Mouse (Mus musculus): ENCODE results near the gene Adk. TPM values are rescaled to one million over a fixed set of nuclear protein-coding genes. Genes with fewer than 3 reads are reported as not detected.
"Not testable (repeated sequence)": the region's sequence is repeated elsewhere in the genome, so short reads cannot be mapped to it uniquely, and the experiment has no call there.

Adk gene
- polyA plus RNA-seq, 1 experiment: 69.5 TPM

GRCm38 (mm10) chr14:21480191-21480590 is 427.8 kb downstream of the Adk start:
- H3K4me3 ChIP-seq (ENCODE audit: insufficient read depth, poor library complexity, severe bottlenecking): no peak overlapping the region
- no peaks in the 10 kb centered on the region for H3K36me3 ChIP-seq (ENCODE audit: control insufficient read depth, insufficient read depth)
- H3K79me2 ChIP-seq (ENCODE audit: control insufficient read depth, insufficient read depth): no peaks in the 10 kb centered on the region
- no peak overlapping the region for H3ac ChIP-seq (ENCODE audit: control insufficient read depth, insufficient read length, low read depth)
- no peaks in the 10 kb centered on the region for H3K79me3 ChIP-seq (ENCODE audit: low read depth)
- H3K27me3 ChIP-seq (ENCODE audit: control insufficient read depth, insufficient read depth, insufficient read length): no peaks in the 10 kb centered on the region
- TF ChIP-seq CEBPB (IDR thresholded peaks at IDR 0.05; ENCODE audit: low read depth) (no peak), USF1 (IDR thresholded peaks at IDR 0.05; ENCODE audit: low read depth) (no peak), MYOD1 (IDR thresholded peaks at IDR 0.05; ENCODE audit: control insufficient read depth, insufficient read length, low read depth) (no peak), FOSL1 (IDR thresholded peaks at IDR 0.05; ENCODE audit: insufficient read depth, low read length, poor library complexity, severe bottlenecking) (no peak), MAX (IDR thresholded peaks at IDR 0.05) (no peak), CTCF (IDR thresholded peaks at IDR 0.05; ENCODE audit: control insufficient read depth, insufficient read depth, insufficient read length) (no peak), MYOG (IDR thresholded peaks at IDR 0.05; ENCODE audit: control insufficient read depth, extremely low read depth, insufficient read length) (no peak)

GRCm38 (mm10) chr14:21481231-21481630 is 428.9 kb downstream of the Adk start, which contains the start of gene Kat6b:
Gene Kat6b, plus strand, starts transcription at chr14:21481434.
- Histone ChIP-seq H3K79me3 (ENCODE audit: low read depth) (no peaks in the 10 kb centered on the region), H3K4me3 (ENCODE audit: insufficient read depth, poor library complexity, severe bottlenecking) (no peak within 1 kb of the TSS), H3K27me3 (ENCODE audit: control insufficient read depth, insufficient read depth, insufficient read length) (no peaks in the 10 kb centered on the region), H3K79me2 (ENCODE audit: control insufficient read depth, insufficient read depth) (no peaks in the 10 kb centered on the region), H3ac (ENCODE audit: control insufficient read depth, insufficient read length, low read depth) (no peak within 1 kb of the TSS), H3K36me3 (ENCODE audit: control insufficient read depth, insufficient read depth) (no peaks in the 10 kb centered on the region)
- TF ChIP-seq USF1 (IDR thresholded peaks at IDR 0.05; ENCODE audit: low read depth) (no peak), CEBPB (IDR thresholded peaks at IDR 0.05; ENCODE audit: low read depth) (no peak), MYOD1 (IDR thresholded peaks at IDR 0.05; ENCODE audit: control insufficient read depth, insufficient read length, low read depth) (no peak), FOSL1 (IDR thresholded peaks at IDR 0.05; ENCODE audit: insufficient read depth, low read length, poor library complexity, severe bottlenecking) (no peak), MYOG (IDR thresholded peaks at IDR 0.05; ENCODE audit: control insufficient read depth, extremely low read depth, insufficient read length) (no peak), CTCF (IDR thresholded peaks at IDR 0.05; ENCODE audit: control insufficient read depth, insufficient read depth, insufficient read length) (no peak), MAX (IDR thresholded peaks at IDR 0.05) (no peak)

GRCm38 (mm10) chr14:21484199-21484598 is 431.8 kb downstream of the Adk start:
- Histone ChIP-seq H3K79me2 (ENCODE audit: control insufficient read depth, insufficient read depth) (no peaks in the 10 kb centered on the region), H3K27me3 (ENCODE audit: control insufficient read depth, insufficient read depth, insufficient read length) (no peaks in the 10 kb centered on the region), H3ac (ENCODE audit: control insufficient read depth, insufficient read length, low read depth) (no peak overlapping the region), H3K79me3 (ENCODE audit: low read depth) (no peaks in the 10 kb centered on the region), H3K4me3 (ENCODE audit: insufficient read depth, poor library complexity, severe bottlenecking) (no peak overlapping the region), H3K36me3 (ENCODE audit: control insufficient read depth, insufficient read depth) (no peaks in the 10 kb centered on the region)
- TF ChIP-seq MYOG (IDR thresholded peaks at IDR 0.05; ENCODE audit: control insufficient read depth, extremely low read depth, insufficient read length) (no peak), MAX (IDR thresholded peaks at IDR 0.05) (no peak)

GRCm38 (mm10) chr14:21484693-21485092 is 432.3 kb downstream of the Adk start:
- H3K27me3 ChIP-seq (ENCODE audit: control insufficient read depth, insufficient read depth, insufficient read length): no peaks in the 10 kb centered on the region

GRCm38 (mm10) chr14:21485961-21486520 is 433.7 kb downstream of the Adk start:
- Histone ChIP-seq H3K79me3 (ENCODE audit: low read depth) (no peaks in the 10 kb centered on the region), H3K4me3 (ENCODE audit: insufficient read depth, poor library complexity, severe bottlenecking) (no peak overlapping the region), H3ac (ENCODE audit: control insufficient read depth, insufficient read length, low read depth) (no peak overlapping the region), H3K27me3 (ENCODE audit: control insufficient read depth, insufficient read depth, insufficient read length) (no peaks in the 10 kb centered on the region), H3K36me3 (ENCODE audit: control insufficient read depth, insufficient read depth) (no peaks in the 10 kb centered on the region), H3K79me2 (ENCODE audit: control insufficient read depth, insufficient read depth) (no peaks in the 10 kb centered on the region)
- TF ChIP-seq MAX (IDR thresholded peaks at IDR 0.05) (no peak), MYOG (IDR thresholded peaks at IDR 0.05; ENCODE audit: control insufficient read depth, extremely low read depth, insufficient read length) (no peak), CTCF (IDR thresholded peaks at IDR 0.05; ENCODE audit: control insufficient read depth, insufficient read depth, insufficient read length) (no peak), MYOD1 (IDR thresholded peaks at IDR 0.05; ENCODE audit: control insufficient read depth, insufficient read length, low read depth) (no peak), CEBPB (IDR thresholded peaks at IDR 0.05; ENCODE audit: low read depth) (no peak), FOSL1 (IDR thresholded peaks at IDR 0.05; ENCODE audit: insufficient read depth, low read length, poor library complexity, severe bottlenecking) (no peak), USF1 (IDR thresholded peaks at IDR 0.05; ENCODE audit: low read depth) (no peak)

More at GRCm38 (mm10) chr14:21484693-21485092, 432.3 kb downstream of the Adk start:
- TF ChIP-seq MAX (IDR thresholded peaks at IDR 0.05) (no peak), MYOD1 (IDR thresholded peaks at IDR 0.05; ENCODE audit: control insufficient read depth, insufficient read length, low read depth) (no peak), MYOG (IDR thresholded peaks at IDR 0.05; ENCODE audit: control insufficient read depth, extremely low read depth, insufficient read length) (no peak), FOSL1 (IDR thresholded peaks at IDR 0.05; ENCODE audit: insufficient read depth, low read length, poor library complexity, severe bottlenecking) (no peak), CTCF (IDR thresholded peaks at IDR 0.05; ENCODE audit: control insufficient read depth, insufficient read depth, insufficient read length) (no peak), USF1 (IDR thresholded peaks at IDR 0.05; ENCODE audit: low read depth) (no peak), CEBPB (IDR thresholded peaks at IDR 0.05; ENCODE audit: low read depth) (no peak)
- Histone ChIP-seq H3K4me3 (ENCODE audit: insufficient read depth, poor library complexity, severe bottlenecking) (no peak overlapping the region), H3K79me3 (ENCODE audit: low read depth) (no peaks in the 10 kb centered on the region), H3ac (ENCODE audit: control insufficient read depth, insufficient read length, low read depth) (no peak overlapping the region), H3K36me3 (ENCODE audit: control insufficient read depth, insufficient read depth) (no peaks in the 10 kb centered on the region), H3K79me2 (ENCODE audit: control insufficient read depth, insufficient read depth) (no peaks in the 10 kb centered on the region)

- not testable (repeated sequence) for H3ac ChIP-seq (ENCODE audit: control insufficient read depth, insufficient read length, low read depth); H3K79me3 ChIP-seq (ENCODE audit: low read depth); H3K36me3 ChIP-seq (ENCODE audit: control insufficient read depth, insufficient read depth); H3K4me3 ChIP-seq (ENCODE audit: insufficient read depth, poor library complexity, severe bottlenecking); H3K79me2 ChIP-seq (ENCODE audit: control insufficient read depth, insufficient read depth); H3K27me3 ChIP-seq (ENCODE audit: control insufficient read depth, insufficient read depth, insufficient read length)
Observed at GRCm38 (mm10) chr14:21487135-21487534, 434.8 kb downstream of the Adk start.

GRCm38 (mm10) chr14:21488426-21489115 is 436.2 kb downstream of the Adk start:
- not testable (repeated sequence) for H3K27me3 ChIP-seq (ENCODE audit: control insufficient read depth, insufficient read depth, insufficient read length); H3K79me3 ChIP-seq (ENCODE audit: low read depth); H3ac ChIP-seq (ENCODE audit: control insufficient read depth, insufficient read length, low read depth); H3K4me3 ChIP-seq (ENCODE audit: insufficient read depth, poor library complexity, severe bottlenecking); H3K79me2 ChIP-seq (ENCODE audit: control insufficient read depth, insufficient read depth); H3K36me3 ChIP-seq (ENCODE audit: control insufficient read depth, insufficient read depth)
